ENCODE assay signal across 9 mouse cellular contexts in the genomic region with DNA sequence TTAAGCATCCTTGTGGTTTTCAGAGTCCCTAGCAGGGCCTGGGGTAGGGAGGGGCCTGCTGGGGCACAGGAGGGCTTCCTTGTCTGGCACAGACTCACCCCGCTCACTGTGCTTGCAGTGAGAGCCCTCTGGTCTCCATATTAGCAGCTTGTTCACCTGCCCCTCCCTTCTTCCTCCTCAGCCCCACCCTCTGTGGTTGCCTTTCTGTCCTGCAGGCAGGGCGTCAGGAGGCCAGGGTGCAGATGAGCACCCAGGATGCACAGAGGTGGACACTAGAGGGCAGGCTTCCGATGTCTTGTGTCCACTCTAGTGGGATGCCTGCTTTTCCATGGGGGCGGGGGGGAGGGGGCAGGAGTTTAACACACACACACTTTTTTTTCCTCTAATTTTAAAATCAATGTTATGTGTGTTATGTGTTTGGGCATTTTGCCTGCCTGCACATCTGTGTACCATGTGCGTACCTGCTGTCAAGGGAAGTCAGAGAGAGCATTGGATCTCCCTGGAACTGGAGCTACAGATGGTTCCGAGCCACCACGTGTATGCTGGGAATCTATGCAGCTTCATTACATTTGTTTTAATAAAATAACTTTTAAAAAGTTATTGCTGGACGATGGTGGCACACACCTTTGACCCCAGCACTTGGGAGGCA. TPM values are rescaled to one million over a fixed set of nuclear protein-coding genes. Genes with fewer than 3 reads are reported as not detected.
A peak's percentile ranks its signal among the peaks of the same experiment; 100 is the strongest.
DNase-seq lines count a peak whose midpoint lies in the region; ATAC-seq and TF ChIP-seq lines count a peak whose summit lies in the region.
"Had no signal": no experiment of that assay in that cellular context is flagged by ENCODE, and none has a peak within 500 bp of the region (broad histone marks: within the 10 kb centered on the region; RNA-seq: fewer than 3 reads in every experiment).

No protein-coding gene starts in this region.

- peak; percentile 40; the same call in 1 of the 2 replicates for ATAC-seq in heart, postnatal 0 days (ENCODE audit: insufficient read depth, low read depth)
- ATAC-seq in liver, embryonic 13.5 days (ENCODE audit: low read depth) = peak; percentile 79

- peaks cover 9% of the 10 kb centered on the region for H3K4me1 ChIP-seq in heart, postnatal 0 days (ENCODE audit: control insufficient read depth, insufficient read depth)
- peaks cover 39% of the 10 kb centered on the region for H3K4me1 ChIP-seq in liver, embryonic 13.5 days (replicated peaks)

- H3K9ac ChIP-seq in heart, postnatal 0 days (replicated peaks; ENCODE audit: low read depth, low read length) = no peak overlapping the region
- peak overlapping the region; percentile 54; the same call in 1 of the 2 replicates for H3K9ac ChIP-seq in liver, embryonic 13.5 days

- no peak overlapping the region for H3K4me3 ChIP-seq in heart, postnatal 0 days (ENCODE audit: low read depth, low read length)
- H3K4me3 ChIP-seq in liver, embryonic 13.5 days (replicated peaks) = no peak overlapping the region

- peak; percentile 77 for DNase-seq in cerebellum, adult 11-12 months
- no peak for DNase-seq in cerebellum, postnatal 4 days (ENCODE audit: low spot score in 2 of 2)
- peak; percentile 38 for DNase-seq in ovary, postnatal 36 days (ENCODE audit: low spot score)
- no peak for DNase-seq in ovary, postnatal 10 days (ENCODE audit: low spot score)
- DNase-seq in heart, postnatal 0 days (ENCODE audit: low spot score) = no peak
- peak; percentile 64 for DNase-seq in liver, embryonic 13.5 days
- DNase-seq in retina, postnatal 1 day = peak; percentile 74
- DNase-seq in left cerebral cortex, adult 11 months (ENCODE audit: low spot score) = no peak

- peaks cover 19% of the 10 kb centered on the region for H3K36me3 ChIP-seq in heart, postnatal 0 days (replicated peaks; ENCODE audit: control insufficient read depth, insufficient read depth, low read length)
- H3K36me3 ChIP-seq in liver, embryonic 13.5 days = peaks cover 4% of the 10 kb centered on the region; the same call in 1 of the 2 replicates

- no peak overlapping the region for H3K27ac ChIP-seq in heart, postnatal 0 days (ENCODE audit: low read depth)
- peak overlapping the region; percentile 39; the same call in 1 of the 2 replicates for H3K27ac ChIP-seq in liver, embryonic 13.5 days

- no peaks in the 10 kb centered on the region for H3K27me3 ChIP-seq in heart, postnatal 0 days (ENCODE audit: control insufficient read depth, insufficient read depth, low read length)
- H3K27me3 ChIP-seq in liver, embryonic 13.5 days = no peaks in the 10 kb centered on the region

- no peak overlapping the region for H3K4me2 ChIP-seq in heart, postnatal 0 days (ENCODE audit: low read depth, low read length)
- peak overlapping the region; percentile 67 for H3K4me2 ChIP-seq in liver, embryonic 13.5 days

- H3K9me3 ChIP-seq in heart, postnatal 0 days (replicated peaks; ENCODE audit: control insufficient read depth, low read length) = no peaks in the 10 kb centered on the region
- no peaks in the 10 kb centered on the region for H3K9me3 ChIP-seq in liver, embryonic 13.5 days (replicated peaks)

- TF ChIP-seq CTCF in heart, postnatal 0 days (IDR thresholded peaks at IDR 0.05; ENCODE audit: low read depth) = peak; percentile 47

- 50% methylated on average over 8 of the region's 8 CpGs for WGBS in heart, postnatal 0 days
- 34% methylated on average over 8 of the region's 8 CpGs for WGBS in liver, embryonic 13.5 days (ENCODE audit: insufficient replicate concordance)

- TF ChIP-seq EP300 in heart, postnatal 0 days (IDR thresholded peaks at IDR 0.05; ENCODE audit: low read depth) = no peak

RNA-seq across cellular contexts. Expression of gene St6galnac6, which starts 2.0 kb away (rescaled TPM):
- 102 and 117 TPM in 2 replicates for total RNA-seq in heart, postnatal 0 days (2014; rRNA removed; ENCODE audit: low replicate concordance)
- 44.1 and 44.3 TPM in 2 replicates for polyA plus RNA-seq in heart, postnatal 0 days (2015; fragmentation: Nextera tagmentation; extraction: Ambion mirVana)
- 10.0 and 12.8 TPM in 2 replicates for polyA plus RNA-seq in liver, embryonic 13.5 days (2015; fragmentation: Nextera tagmentation; extraction: Ambion mirVana)

RNA-seq across cellular contexts. Expression of gene St6galnac4, which starts 14.6 kb away (rescaled TPM):
- total RNA-seq in heart, postnatal 0 days (2014; rRNA removed; ENCODE audit: low replicate concordance) = 25.7 and 28.0 TPM in 2 replicates
- polyA plus RNA-seq in heart, postnatal 0 days (2015; fragmentation: Nextera tagmentation; extraction: Ambion mirVana) = 25.5 and 27.0 TPM in 2 replicates
- 13.5 and 14.1 TPM in 2 replicates for polyA plus RNA-seq in liver, embryonic 13.5 days (2015; fragmentation: Nextera tagmentation; extraction: Ambion mirVana)

RNA-seq across cellular contexts. Expression of gene Ak1, which starts 20.0 kb away (rescaled TPM):
- total RNA-seq in heart, postnatal 0 days (2014; rRNA removed; ENCODE audit: low replicate concordance) = 544 and 572 TPM in 2 replicates
- polyA plus RNA-seq in heart, postnatal 0 days (2015; fragmentation: Nextera tagmentation; extraction: Ambion mirVana) = 721 and 737 TPM in 2 replicates
- 2.2 and 2.3 TPM in 2 replicates for polyA plus RNA-seq in liver, embryonic 13.5 days (2015; fragmentation: Nextera tagmentation; extraction: Ambion mirVana)

RNA-seq across cellular contexts. Expression of gene 9430097D07Rik, which starts 26.1 kb away (rescaled TPM):
- total RNA-seq in heart, postnatal 0 days (2014; rRNA removed; ENCODE audit: low replicate concordance) = not detected in 2 replicates
- not detected in 2 replicates for polyA plus RNA-seq in heart, postnatal 0 days (2015; fragmentation: Nextera tagmentation; extraction: Ambion mirVana)
- polyA plus RNA-seq in liver, embryonic 13.5 days (2015; fragmentation: Nextera tagmentation; extraction: Ambion mirVana) = not detected in 2 replicates
- total RNA-seq: hematopoietic stem cell, adult 5-6 weeks had no signal

RNA-seq across cellular contexts. Expression of gene Pip5kl1, which starts 26.9 kb away (rescaled TPM):
- total RNA-seq in heart, postnatal 0 days (2014; rRNA removed; ENCODE audit: low replicate concordance) = not detected in 2 replicates
- polyA plus RNA-seq in heart, postnatal 0 days (2015; fragmentation: Nextera tagmentation; extraction: Ambion mirVana) = 0.18 TPM in 1 of 2 replicates, not detected in the other
- 0.10 TPM in 1 of 2 replicates, not detected in the other for polyA plus RNA-seq in liver, embryonic 13.5 days (2015; fragmentation: Nextera tagmentation; extraction: Ambion mirVana)
- total RNA-seq: hematopoietic stem cell, adult 5-6 weeks had no signal

Comparison
In these comparisons a context has a peak if more than half of its experiments do, and no peak if none do; other contexts are left out.
1. DNase-seq: peak in cerebellum, adult 11-12 months (single experiment), ovary, postnatal 36 days (single experiment), liver, embryonic 13.5 days (single experiment) and retina, postnatal 1 day (single experiment); none in cerebellum, postnatal 4 days (0 of 2), ovary, postnatal 10 days (single experiment), heart, postnatal 0 days (single experiment) and left cerebral cortex, adult 11 months (single experiment).
2. RNA of gene Ak1, which starts 20.0 kb away (polyA plus RNA-seq): 721 to 737 TPM in heart, postnatal 0 days; 2.2 to 2.3 TPM in liver, embryonic 13.5 days; every median in the first group is over 100 times any median in the second.